Mouse (Mus musculus) liver, adult 2 months (tissue): ENCODE data around the gene Fbxo6. TPM values are rescaled to one million over a fixed set of nuclear protein-coding genes. Genes with fewer than 3 reads are reported as not detected.

ENCODE experiments used
- DNase-seq: peaks from one replicate; pipeline ENCODE4 v3.0.0-alpha.2; 2011; ENCODE audit warnings: low read depth, low spot score; ENCODE audit errors: extremely low read depth
- H3K27ac ChIP-seq: fragments of 200-500 bp; replicated peaks from 2 replicates; pipeline ENCODE4 v1.5.1; 2012; ENCODE audit warnings: low read depth, mild to moderate bottlenecking, control low read depth, inconsistent platforms, low read length; ENCODE audit not compliant: insufficient read depth
- H3K27me3 ChIP-seq: fragments of 200-500 bp; 2 replicates; pipeline ENCODE4 v1.6.1; 2012; ENCODE audit warnings: mild to moderate bottlenecking, moderate library complexity, low read length, inconsistent platforms; ENCODE audit not compliant: control insufficient read depth, insufficient read depth
- H3K36me3 ChIP-seq: fragments of 200-500 bp; 2 replicates; pipeline ENCODE4 v1.6.1; 2012; ENCODE audit warnings: low read length, inconsistent platforms; ENCODE audit not compliant: control insufficient read depth, insufficient read depth
- H3K4me1 ChIP-seq: fragments of 200-500 bp; 2 replicates; pipeline ENCODE4 v1.6.1; 2011; ENCODE audit warnings: low read length; ENCODE audit not compliant: control insufficient read depth, insufficient read depth
- H3K4me3 ChIP-seq: fragments of 200-500 bp; 2 replicates; pipeline ENCODE4 v1.5.1; 2011; ENCODE audit warnings: low read depth, mild to moderate bottlenecking, control low read depth, low read length, moderate library complexity; ENCODE audit not compliant: insufficient read depth
- H3K79me2 ChIP-seq: fragments of 200-500 bp; 2 replicates; pipeline ENCODE4 v1.6.1; 2012; ENCODE audit warnings: inconsistent platforms, mild to moderate bottlenecking, low read length, moderate library complexity; ENCODE audit not compliant: control insufficient read depth, insufficient read depth
- H3K9ac ChIP-seq: fragments of 200-500 bp; 2 replicates; pipeline ENCODE4 v1.6.1; 2012; ENCODE audit warnings: low read depth, mild to moderate bottlenecking, control low read depth, inconsistent platforms, low read length
- CTCF ChIP-seq: fragments of 200-500 bp; IDR thresholded peaks from 2 replicates; pipeline ENCODE4 v1.5.1; 2011; ENCODE audit warnings: low read depth, low read length, control low read depth
- POLR2A ChIP-seq: fragments of 200-500 bp; IDR thresholded peaks from 2 replicates; pipeline ENCODE4 v1.6.1; 2011; ENCODE audit warnings: low read length, control low read depth; ENCODE audit not compliant: insufficient read depth; ENCODE audit errors: extremely low read depth
- WGBS: fragments of 180-500 bp; shearing (Covaris S2); methylation state at CpG from one replicate; pipeline ENCODE4 v1.1.7; 2018; 5-methylcytosine and 5-hydroxymethylcytosine counted together
- polyA plus RNA-seq: library from polyadenylated mRNA; depleted of rRNA; stranded (reverse); fragments of >200 nt; gene quantifications from 2 replicates; pipeline ENCODE4 v1.2.3, GENCODE M21; 2012
- total RNA-seq: library from RNA; depleted of rRNA; stranded (reverse); fragments of >200 nt; gene quantifications from 2 replicates; pipeline ENCODE4 v1.2.3, GENCODE M21; 2014

Gene Fbxo6
- total and polyA plus RNA-seq, 2 experiments, result 38.7 to 91.9 TPM

- WGBS, result 10% methylated on average over 15 of the region's 15 CpGs
- Histone ChIP-seq H3K4me1 (no peaks in the 10 kb centered on the region), H3K27ac (no peak overlapping the region), H3K4me3 (no peak overlapping the region), H3K27me3 (no peaks in the 10 kb centered on the region), H3K9ac (no peak overlapping the region), H3K36me3 (no peaks in the 10 kb centered on the region), H3K79me2 (no peaks in the 10 kb centered on the region)
- TF ChIP-seq POLR2A (no peak), CTCF (peak; percentile 99)
- DNase-seq, result peak; percentile 57
These were observed 37.1 kb downstream of the Fbxo6 start for GRCm38 (mm10) chr4:148114758-148115391.

- WGBS, result 84% methylated on average over 12 of the region's 12 CpGs
- DNase-seq, result no peak
- H3K27ac ChIP-seq, result no peak overlapping the region
- H3K27me3 ChIP-seq, result no peaks in the 10 kb centered on the region
- no peak overlapping the region for H3K4me3 ChIP-seq
- H3K9ac ChIP-seq, result no peak overlapping the region
- TF ChIP-seq CTCF (no peak), POLR2A (no peak)
- no peaks in the 10 kb centered on the region for H3K79me2 ChIP-seq
- no peaks in the 10 kb centered on the region for H3K36me3 ChIP-seq
- no peaks in the 10 kb centered on the region for H3K4me1 ChIP-seq
These were observed 39.4 kb downstream of the Fbxo6 start for GRCm38 (mm10) chr4:148112519-148112918.

GRCm38 (mm10) chr4:148109215-148109614 lies 42.7 kb downstream of the Fbxo6 start:
- no peak for DNase-seq
- no peaks in the 10 kb centered on the region for H3K79me2 ChIP-seq
- H3K27me3 ChIP-seq, result no peaks in the 10 kb centered on the region
- no peak overlapping the region for H3K9ac ChIP-seq
- TF ChIP-seq CTCF (no peak), POLR2A (no peak)
- no peaks in the 10 kb centered on the region for H3K36me3 ChIP-seq
- H3K4me1 ChIP-seq, result no peaks in the 10 kb centered on the region
- WGBS, result 72% methylated on average over 5 of the region's 5 CpGs
- no peak overlapping the region for H3K27ac ChIP-seq
- no peak overlapping the region for H3K4me3 ChIP-seq

DNA sequence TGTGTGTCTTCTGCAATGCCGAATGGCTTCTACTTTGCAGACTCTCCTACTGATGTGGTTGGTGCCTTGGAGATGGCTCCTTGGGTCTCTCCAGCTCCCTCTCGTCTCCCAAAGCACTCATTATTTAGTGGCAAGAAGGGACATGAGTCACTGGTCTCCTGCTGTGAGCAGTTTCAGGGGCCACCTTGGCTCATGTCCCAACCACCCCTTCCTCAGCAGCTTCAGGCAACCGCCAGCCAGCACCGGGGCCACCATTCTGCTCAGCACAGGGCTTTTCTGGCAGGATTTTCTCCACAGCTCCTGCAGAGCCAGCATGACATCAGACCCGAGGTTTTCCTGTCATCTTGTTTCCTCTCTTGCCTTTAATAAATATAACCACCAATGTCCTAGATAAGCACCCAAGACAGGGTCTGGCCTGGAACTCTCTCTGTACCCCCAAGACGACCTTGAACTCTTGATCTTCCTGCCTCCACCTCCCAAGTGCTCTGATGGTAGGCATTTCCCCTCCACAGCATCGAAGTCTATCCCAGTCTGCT lies 43.3 kb downstream of the Fbxo6 start:
- no peak for DNase-seq
- 51% methylated on average over 7 of the region's 7 CpGs for WGBS

DNA sequence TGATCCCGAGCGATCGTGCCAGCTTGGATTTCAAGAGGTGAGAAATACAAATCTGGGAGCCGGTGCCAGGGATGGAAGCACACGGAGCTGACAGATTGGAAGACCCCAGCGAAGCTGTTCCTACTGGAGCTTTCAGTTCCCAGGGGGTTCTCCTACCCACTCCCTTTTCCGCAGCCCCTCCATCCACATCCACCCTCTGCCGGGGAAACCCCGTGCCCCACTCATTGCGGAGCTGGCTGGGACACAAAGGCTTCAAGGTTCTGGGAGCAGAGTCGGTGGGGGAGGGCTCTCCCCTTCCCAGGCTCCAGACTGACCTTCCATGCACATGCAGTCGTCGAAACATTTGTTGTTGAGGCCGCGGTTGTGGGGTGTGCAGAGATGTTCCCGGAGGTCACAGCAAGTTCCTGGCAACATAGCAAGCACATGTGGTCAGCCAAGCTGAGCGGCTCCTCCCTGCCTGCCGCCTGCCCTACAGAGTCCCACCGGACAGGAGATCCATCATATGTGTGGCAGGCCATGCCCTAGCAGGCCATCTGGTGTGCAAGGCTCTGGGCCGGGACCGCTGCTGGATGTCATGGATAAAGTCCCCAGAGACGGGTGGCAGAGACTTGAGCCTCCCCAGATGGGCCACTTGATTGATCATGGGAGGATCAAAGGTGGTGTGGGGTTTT lies 44.2 kb downstream of the Fbxo6 start:
- TF ChIP-seq POLR2A (no peak), CTCF (no peak)
- Histone ChIP-seq H3K27me3 (no peaks in the 10 kb centered on the region), H3K9ac (no peak overlapping the region), H3K79me2 (no peaks in the 10 kb centered on the region), H3K4me3 (no peak overlapping the region), H3K27ac (no peak overlapping the region), H3K4me1 (no peaks in the 10 kb centered on the region), H3K36me3 (no peaks in the 10 kb centered on the region)
- 66% methylated on average over 22 of the region's 22 CpGs for WGBS
- no peak for DNase-seq

More for the DNA sequence above, 43.3 kb downstream of the Fbxo6 start:
- Histone ChIP-seq H3K4me1 (no peaks in the 10 kb centered on the region), H3K36me3 (no peaks in the 10 kb centered on the region), H3K4me3 (no peak overlapping the region), H3K79me2 (no peaks in the 10 kb centered on the region), H3K27me3 (no peaks in the 10 kb centered on the region), H3K27ac (no peak overlapping the region), H3K9ac (no peak overlapping the region)
- TF ChIP-seq POLR2A (no peak), CTCF (no peak)

DNA sequence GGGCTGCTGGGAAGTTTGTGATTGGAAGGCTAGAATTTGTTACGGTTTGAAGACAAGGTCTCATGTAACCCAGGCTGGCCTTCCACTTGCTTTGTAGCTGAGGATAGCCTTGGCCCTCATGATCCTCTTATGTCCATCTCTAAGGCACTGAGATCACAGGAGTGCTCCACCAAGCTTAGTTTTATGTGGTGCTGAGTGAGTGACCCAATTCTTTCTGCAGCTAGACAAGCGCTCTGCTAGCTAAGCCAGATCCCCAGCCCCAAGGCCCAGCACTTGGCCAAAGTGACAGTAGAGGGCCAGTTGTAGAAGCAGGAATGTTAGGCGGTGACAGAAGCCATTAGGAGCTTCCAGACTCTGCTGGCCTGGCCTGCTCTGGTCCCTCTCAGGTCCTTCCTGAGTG lies 47.8 kb downstream of the Fbxo6 start:
- no peak for DNase-seq
- WGBS, result 100% methylated on average over 3 of the region's 3 CpGs
- H3K79me2 ChIP-seq, result no peaks in the 10 kb centered on the region
- H3K9ac ChIP-seq, result no peak overlapping the region
- TF ChIP-seq CTCF (no peak), POLR2A (no peak)
- no peaks in the 10 kb centered on the region for H3K36me3 ChIP-seq
- peaks cover 3% of the 10 kb centered on the region; the same call in 1 of the 2 replicates for H3K27me3 ChIP-seq
- no peaks in the 10 kb centered on the region for H3K4me1 ChIP-seq
- no peak overlapping the region for H3K4me3 ChIP-seq
- H3K27ac ChIP-seq, result no peak overlapping the region
